In genomic region chr1:171774678-171775077, GRCm38 (mm10) we compare ENCODE assay signal across 27 mouse cellular contexts. TPM values are rescaled to one million over a fixed set of nuclear protein-coding genes. Genes with fewer than 3 reads are reported as not detected.
DNase-seq lines count a peak whose midpoint lies in the region; ATAC-seq and TF ChIP-seq lines count a peak whose summit lies in the region.
"Had no signal": no experiment of that assay in that cellular context is flagged by ENCODE, and none has a peak within 500 bp of the region (broad histone marks: within the 10 kb centered on the region; RNA-seq: fewer than 3 reads in every experiment).

No protein-coding gene starts in this region.

- H3K4me1 ChIP-seq in forebrain, embryonic 16.5 days (replicated peaks; ENCODE audit: control insufficient read depth, insufficient read depth, low read length): no peaks in the 10 kb centered on the region
- no peaks in the 10 kb centered on the region for H3K4me1 ChIP-seq in forebrain, embryonic 12.5 days
- H3K4me1 ChIP-seq: embryonic facial prominence, embryonic 10.5 days; heart, embryonic 12.5 days; limb, embryonic 12.5 days; neural tube, embryonic 15.5 days; stomach, embryonic 15.5 days had no signal

- no peaks in the 10 kb centered on the region for H3K27me3 ChIP-seq in forebrain, embryonic 16.5 days (replicated peaks; ENCODE audit: control insufficient read depth, insufficient read depth, low read length)
- no peaks in the 10 kb centered on the region for H3K27me3 ChIP-seq in forebrain, embryonic 12.5 days
- H3K27me3 ChIP-seq: heart, embryonic 12.5 days; limb, embryonic 12.5 days; neural tube, embryonic 15.5 days; Patski; stomach, embryonic 15.5 days had no signal

- no peak overlapping the region for H3K27ac ChIP-seq in forebrain, embryonic 16.5 days (ENCODE audit: low read length)
- H3K27ac ChIP-seq in forebrain, embryonic 12.5 days: no peak overlapping the region
- H3K27ac ChIP-seq in left cerebral cortex, adult 2 months: peak overlapping the region; percentile 69
- H3K27ac ChIP-seq: embryonic facial prominence, embryonic 10.5 days; layer of hippocampus, adult 2 months; limb, embryonic 12.5 days; macrophage; neural tube, embryonic 15.5 days; stomach, embryonic 15.5 days had no signal

- H3K9ac ChIP-seq in forebrain, embryonic 16.5 days (replicated peaks; ENCODE audit: low read depth, low read length): no peak overlapping the region
- no peak overlapping the region for H3K9ac ChIP-seq in forebrain, embryonic 12.5 days
- H3K9ac ChIP-seq: heart, embryonic 12.5 days; limb, embryonic 12.5 days; liver, postnatal 0 days; neural tube, embryonic 15.5 days; stomach, embryonic 15.5 days had no signal

- peak in 1 of 2 experiments; percentile 19 for DNase-seq in left cerebral cortex, adult 2 months (ENCODE audit: extremely low spot score in 1 of 2, low spot score in 2 of 2)
- DNase-seq in left cerebral cortex, adult 11 months (ENCODE audit: low spot score): no peak
- peak; percentile 19 for DNase-seq in right cerebral cortex, postnatal 4 days
- no peak for DNase-seq in right cerebral cortex, postnatal 25 days
- no peak for DNase-seq in B cell, adult 2 months
- DNase-seq: adrenal gland, postnatal 36 days; cerebellum, adult 11-12 months; cerebellum, postnatal 10 days; gastrocnemius, postnatal 25 days; heart, adult 18-20 months; heart, postnatal 10 days; kidney, postnatal 25 days; liver, postnatal 0 days; right cerebral cortex, adult 18-20 months had no signal

- TF ChIP-seq CTCF in left cerebral cortex, adult 2 months (IDR thresholded peaks at IDR 0.05): no peak

- intact Hi-C loops in left cerebral cortex, adult 2 months (cut with DNase I): loop anchor here (5.0 kb wide), 1 partner anchor 57 kb away; no protein-coding TSS in a partner anchor

- WGBS in forebrain, embryonic 16.5 days: 66% methylated on average over 11 of the region's 11 CpGs
- 68% methylated on average over 11 of the region's 11 CpGs for WGBS in forebrain, embryonic 12.5 days

- no peak overlapping the region for H3K4me2 ChIP-seq in forebrain, embryonic 16.5 days (ENCODE audit: low read length)
- H3K4me2 ChIP-seq in forebrain, embryonic 12.5 days: no peak overlapping the region
- H3K4me2 ChIP-seq: heart, embryonic 12.5 days; limb, embryonic 12.5 days; liver, embryonic 11.5 days; neural tube, embryonic 15.5 days; stomach, embryonic 15.5 days had no signal

- no peaks in the 10 kb centered on the region for H3K9me3 ChIP-seq in forebrain, embryonic 16.5 days (ENCODE audit: control insufficient read depth, low read length)
- no peaks in the 10 kb centered on the region for H3K9me3 ChIP-seq in forebrain, embryonic 12.5 days
- H3K9me3 ChIP-seq: embryonic facial prominence, embryonic 10.5 days; heart, embryonic 12.5 days; limb, embryonic 12.5 days; neural tube, embryonic 15.5 days; stomach, embryonic 15.5 days had no signal

- no peak overlapping the region for H3K4me3 ChIP-seq in forebrain, embryonic 16.5 days (replicated peaks; ENCODE audit: low read length)
- no peak overlapping the region for H3K4me3 ChIP-seq in forebrain, embryonic 12.5 days (replicated peaks)
- no peak overlapping the region for H3K4me3 ChIP-seq in left cerebral cortex, adult 2 months
- H3K4me3 ChIP-seq: embryonic facial prominence, embryonic 10.5 days; heart, embryonic 12.5 days; layer of hippocampus, adult 2 months; limb, embryonic 12.5 days; neural tube, embryonic 15.5 days; stomach, embryonic 15.5 days had no signal

- H3K36me3 ChIP-seq in forebrain, embryonic 16.5 days (ENCODE audit: control insufficient read depth, insufficient read depth): no peaks in the 10 kb centered on the region
- H3K36me3 ChIP-seq in forebrain, embryonic 12.5 days (replicated peaks): no peaks in the 10 kb centered on the region
- H3K36me3 ChIP-seq: embryonic facial prominence, embryonic 10.5 days; heart, embryonic 12.5 days; limb, embryonic 12.5 days; neural tube, embryonic 15.5 days; stomach, embryonic 15.5 days had no signal

- ATAC-seq in forebrain, embryonic 16.5 days: 0 out of 2 replicates have a peak, but pooled peaks have one; percentile 12
- ATAC-seq in forebrain, embryonic 12.5 days (ENCODE audit: low FRiP score): no peak
- ATAC-seq: intestine, postnatal 0 days; liver, postnatal 0 days; lung, postnatal 0 days; Patski had no signal

RNA-seq across cellular contexts. Expression of gene Slamf1, which starts 7.8 kb away (rescaled TPM):
- 0.10 and 0.24 TPM in 2 replicates for polyA plus RNA-seq in forebrain, embryonic 16.5 days (2015; fragmentation: Nextera tagmentation; extraction: Ambion mirVana)
- 0.20 and 0.22 TPM in 2 replicates for polyA plus RNA-seq in forebrain, embryonic 12.5 days (2016; fragmentation: Nextera tagmentation; extraction: Ambion mirVana)
- total RNA-seq in left cerebral cortex, adult 2 months (2021): under 1 TPM; 0.52 to 0.68 TPM
- total RNA-seq: gastrocnemius, postnatal 25 days had no signal
- polyA plus RNA-seq: intestine, postnatal 0 days had no signal
